Mouse (Mus musculus) layer of hippocampus, adult 6 months (tissue): ENCODE measurements around the gene Prss48. TPM values are rescaled to one million over a fixed set of nuclear protein-coding genes. Genes with fewer than 3 reads are reported as not detected.

ENCODE experiments used
- long read RNA-seq, 2 experiments: library from polyadenylated mRNA; unstranded; transcript quantifications; one replicate each; pipeline ENCODE4 v2.0.0; 2019 to 2020
- polyA plus RNA-seq: library from polyadenylated mRNA; unstranded; fragments of <200 nt; fragmentation: Nextera tagmentation; gene quantifications from 2 replicates; pipeline ENCODE4 v1.2.3, GENCODE M21; 2021

The Prss48 gene
- polyA plus RNA-seq = not detected in 2 replicates
- long read RNA-seq, experiment 1 = 0 reads
- long read RNA-seq, experiment 2 = 0 reads

GRCm38 (mm10) chr3:86002423-86002822 is at the start of gene Prss48:
Gene Prss48, minus strand, starts transcription at chr3:86002491.

DNA sequence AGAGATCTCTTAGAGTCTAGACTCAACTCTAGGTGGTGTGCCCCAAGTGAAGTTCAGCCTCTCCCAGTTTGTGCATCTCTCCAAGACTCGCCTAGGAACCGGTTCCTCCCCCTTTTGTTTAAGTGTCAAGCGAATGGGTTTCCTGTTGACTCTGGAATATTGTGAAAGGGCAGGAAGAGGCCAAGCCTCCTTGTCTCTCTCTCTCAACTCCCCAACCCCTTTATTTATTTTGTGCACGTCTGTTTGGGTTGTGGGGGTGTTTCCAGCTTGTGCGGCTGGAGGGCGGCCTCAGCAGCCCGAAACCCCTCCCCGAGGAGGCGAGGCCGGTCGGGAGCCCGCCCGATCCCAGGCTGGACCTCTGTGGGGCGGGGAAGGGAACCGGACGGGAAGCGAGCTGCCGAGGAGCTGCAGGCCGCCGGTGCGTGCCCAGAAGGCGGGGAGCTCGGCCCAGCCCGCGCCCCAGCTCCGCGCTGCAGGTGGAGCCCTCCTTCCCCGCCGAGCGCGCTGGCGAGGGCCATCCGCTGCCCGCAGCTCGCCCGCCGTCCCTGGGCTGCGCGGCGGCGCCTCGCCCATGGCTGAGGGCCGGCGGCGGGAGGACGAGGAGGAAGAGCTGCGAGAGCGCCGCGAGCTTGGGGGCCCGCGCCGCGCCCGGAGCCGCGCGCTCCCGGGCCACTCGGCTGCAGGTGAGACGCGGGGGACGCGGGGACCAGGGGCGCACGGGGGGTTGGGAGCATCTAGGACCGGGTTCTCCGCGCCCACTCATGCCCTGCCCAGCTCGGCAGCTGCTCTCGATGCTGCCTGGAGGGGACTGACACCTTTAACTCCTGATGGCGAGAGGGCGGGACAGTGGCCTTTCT is 31.3 kb downstream of the Prss48 start, which contains the start of gene Sh3d19:
TSS of gene Sh3d19 (plus strand) at position 368 of the 857 bp plus-strand sequence.

Other genes with a start within 250 kb of the Prss48 start
- gene Fam160a1, start 185.2 kb downstream of the Prss48 start, polyA plus RNA-seq = 1.4 and 1.5 TPM in 2 replicates
- gene Glt28d2, start 115.0 kb downstream of the Prss48 start, polyA plus RNA-seq = 0.43 and 0.49 TPM in 2 replicates
- gene Gm37240, start 115.0 kb downstream of the Prss48 start, polyA plus RNA-seq = 0.64 and 1.4 TPM in 2 replicates
- 3.3 and 3.4 TPM in 2 replicates for gene Sh3d19, start 31.4 kb downstream of the Prss48 start, polyA plus RNA-seq
- 1,584 and 1,694 TPM in 2 replicates for gene Rps3a1, start 140.2 kb upstream of the Prss48 start, polyA plus RNA-seq
- gene Lrba, start 222.2 kb upstream of the Prss48 start, polyA plus RNA-seq = 1.4 and 1.6 TPM in 2 replicates